Mouse (Mus musculus) G1E-ER4 (cell line): ENCODE data around the gene Clmn. TPM values are rescaled to one million over a fixed set of nuclear protein-coding genes. Genes with fewer than 3 reads are reported as not detected.

Source experiments
- GATA1 ChIP-seq: IDR thresholded peaks from one replicate; pipeline ENCODE4 v1.8.0; 2012; ENCODE audit warnings: low read length, inconsistent platforms
- polyA plus RNA-seq: library from polyadenylated mRNA; stranded (reverse); fragments of >175 nt; gene quantifications from 2 replicates; pipeline ENCODE4 v1.2.3, GENCODE M21; 2012

The Clmn gene
- polyA plus RNA-seq, 1 experiment = not detected

DNA sequence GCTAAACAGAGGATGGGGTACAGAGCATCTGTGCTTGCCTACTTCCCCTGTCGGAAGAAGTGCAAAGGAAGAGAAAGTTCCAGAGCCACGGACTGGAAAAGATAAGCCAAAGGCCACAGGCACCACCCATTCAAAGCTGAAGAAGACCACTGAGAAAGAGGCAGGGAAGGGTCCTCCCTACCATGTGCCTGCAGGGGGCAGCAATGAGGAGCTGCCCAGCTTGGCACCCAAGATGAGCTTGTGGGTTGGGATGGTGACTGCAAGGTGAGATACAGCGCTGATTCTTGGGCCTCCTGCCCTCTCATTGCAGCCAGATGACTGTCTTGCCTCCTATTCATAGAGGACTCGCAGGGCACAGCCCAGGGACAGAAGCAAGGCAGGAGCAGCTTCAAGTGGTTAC is 97.7 kb downstream of the Clmn start:
- no peak for TF ChIP-seq GATA1

DNA sequence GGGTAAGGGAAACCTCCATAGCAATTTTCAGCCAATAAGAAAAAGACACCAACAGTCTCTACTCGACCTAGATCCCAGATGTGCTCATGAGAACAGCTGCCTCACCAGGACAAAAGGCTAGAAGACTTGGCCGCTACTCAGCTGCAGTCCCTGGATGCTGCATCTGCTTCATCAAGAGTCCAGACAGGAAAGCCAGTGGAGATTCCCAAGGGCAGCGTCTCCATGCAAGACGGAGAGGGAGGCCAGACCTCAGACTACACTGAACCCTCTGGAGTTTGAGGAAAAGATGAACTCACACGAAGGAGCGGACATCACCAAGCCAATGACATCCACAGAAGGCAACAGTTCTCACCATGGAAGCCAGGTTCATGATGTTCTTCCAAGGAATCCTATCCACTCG is 99.1 kb downstream of the Clmn start:
- no peak for TF ChIP-seq GATA1

GRCm38 (mm10) chr12:104765116-104765515 is 99.8 kb downstream of the Clmn start:
- TF ChIP-seq GATA1 = no peak

DNA sequence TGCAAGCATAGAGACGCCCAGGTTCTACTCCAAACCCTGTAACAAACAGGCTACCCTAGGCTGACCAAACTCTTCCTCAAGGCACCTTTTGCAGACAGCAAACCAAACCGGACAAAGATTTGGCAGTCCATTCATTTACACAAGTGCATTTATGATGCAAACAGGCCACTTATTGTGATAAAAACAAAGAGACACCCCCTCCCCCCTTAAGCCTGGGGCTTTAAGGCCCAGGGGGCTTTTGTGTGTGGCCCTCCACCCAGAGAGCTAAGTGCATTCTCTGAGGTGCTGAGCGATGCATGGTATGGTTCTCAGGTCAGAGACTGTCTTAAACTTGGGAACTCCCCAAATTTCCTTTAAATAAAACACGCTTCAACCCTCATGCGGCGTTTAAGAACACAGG is 101.0 kb downstream of the Clmn start:
- no peak for TF ChIP-seq GATA1

GRCm38 (mm10) chr12:104761411-104761810 is 103.5 kb downstream of the Clmn start:
- TF ChIP-seq GATA1 = no peak

- no peak for TF ChIP-seq GATA1
These were observed 106.8 kb downstream of the Clmn start for GRCm38 (mm10) chr12:104758066-104758465.

DNA sequence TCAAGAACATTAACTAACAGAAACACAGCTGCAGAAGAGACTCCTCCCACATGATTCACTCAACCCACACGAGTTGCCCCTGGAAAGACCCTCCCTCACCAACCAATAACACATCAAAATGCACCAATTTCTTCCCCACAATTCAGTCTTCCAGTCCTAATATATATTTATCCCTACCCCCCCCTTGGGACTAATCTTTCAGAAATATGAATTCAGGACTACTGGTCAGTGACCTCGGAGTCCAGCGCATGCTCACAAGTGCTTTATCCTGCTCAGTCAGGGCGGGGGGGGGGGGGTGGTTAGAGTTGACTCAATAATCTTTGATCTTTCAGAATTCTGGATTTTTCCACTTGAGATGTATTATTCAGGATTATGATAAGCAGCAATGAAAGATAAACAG is 111.2 kb downstream of the Clmn start:
- TF ChIP-seq GATA1 = no peak

GRCm38 (mm10) chr12:104751814-104752765 is 112.8 kb downstream of the Clmn start, which contains the start of gene Dicer1:
TSS of gene Dicer1 (minus strand) at chr12:104751952.
- TF ChIP-seq GATA1 = no peak

DNA sequence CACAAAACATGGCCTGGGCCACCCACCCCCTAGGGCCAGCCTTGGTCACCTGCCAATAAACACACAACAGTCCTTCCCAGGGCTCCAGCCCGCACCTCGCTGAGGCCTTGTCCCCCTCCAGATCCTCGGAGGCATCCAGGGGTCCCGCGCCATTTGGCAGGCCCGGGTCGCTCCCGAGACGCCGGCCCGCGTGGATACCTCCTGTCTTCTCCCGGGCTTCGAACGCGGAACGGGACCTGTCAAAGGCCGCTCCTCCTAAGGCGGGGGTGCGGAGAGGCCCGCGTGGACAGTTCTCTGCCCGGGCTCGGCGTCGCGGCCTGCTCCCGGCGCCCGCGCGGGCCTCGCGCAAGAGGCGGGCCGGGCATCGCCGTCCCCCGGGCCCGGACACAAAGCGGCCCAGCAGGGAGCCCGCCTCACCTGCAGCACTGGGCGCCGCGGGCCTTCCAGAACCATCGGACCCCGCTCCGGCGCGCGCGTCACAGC is 113.5 kb downstream of the Clmn start:
- no peak for TF ChIP-seq GATA1

GRCm38 (mm10) chr12:104748946-104749345 is 115.9 kb downstream of the Clmn start:
- TF ChIP-seq GATA1 = no peak

GRCm38 (mm10) chr12:104747252-104747651 is 117.6 kb downstream of the Clmn start:
- TF ChIP-seq GATA1 = no peak

- no peak for TF ChIP-seq GATA1
These were observed 118.3 kb downstream of the Clmn start for GRCm38 (mm10) chr12:104746601-104747000.

DNA sequence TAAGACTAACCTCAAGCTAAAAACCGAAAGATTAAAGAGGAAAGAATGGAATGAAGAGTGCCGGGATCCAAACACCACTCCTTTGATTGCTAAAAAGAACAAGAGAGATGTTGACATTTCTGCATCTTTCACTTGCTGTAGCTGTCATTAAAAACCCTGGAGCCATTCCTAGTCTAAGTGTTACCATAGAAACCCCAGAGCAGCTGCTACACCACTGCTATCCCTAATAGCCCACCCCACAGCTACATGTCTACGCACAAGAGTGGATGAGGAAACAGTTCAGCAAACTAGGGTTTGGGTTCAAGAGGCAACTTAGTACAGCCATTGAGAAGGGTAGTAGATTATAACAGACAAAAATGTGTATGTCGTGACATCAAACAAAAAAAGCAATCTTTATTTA is 121.2 kb downstream of the Clmn start:
- no peak for TF ChIP-seq GATA1

DNA sequence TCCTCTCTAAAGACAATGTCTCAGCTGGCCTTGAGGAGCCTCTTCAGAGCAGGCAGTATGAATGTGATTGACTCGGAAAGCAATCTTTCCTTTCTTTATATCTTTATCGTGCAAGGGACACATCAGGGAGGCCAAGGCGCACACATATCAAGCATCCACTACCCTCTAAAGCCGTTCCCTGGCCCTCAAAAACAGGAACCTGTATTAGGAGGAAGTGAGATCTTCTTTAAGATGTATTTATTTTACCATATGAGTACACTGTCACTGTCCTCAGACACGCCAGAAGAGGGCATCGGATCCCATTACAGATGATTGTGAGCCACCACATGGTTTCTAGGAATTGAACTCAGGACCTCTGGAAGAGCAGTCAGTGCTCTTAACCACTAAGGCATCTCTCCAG is 122.6 kb downstream of the Clmn start:
- no peak for TF ChIP-seq GATA1

- no peak for TF ChIP-seq GATA1
These were observed 123.8 kb downstream of the Clmn start for GRCm38 (mm10) chr12:104740841-104741787.

- no peak for TF ChIP-seq GATA1
These were observed 125.9 kb downstream of the Clmn start for GRCm38 (mm10) chr12:104738931-104739330.
